Mouse (Mus musculus): ENCODE results near the gene Cxcl3.

The Cxcl3 gene

GRCm38 (mm10) chr5:90785659-90786588, at the start of gene Cxcl3:
Gene Cxcl3 (plus strand): TSS chr5:90786103.
- DNase-seq (ENCODE audit: low spot score) = no peak

- no peak for DNase-seq (ENCODE audit: low spot score)
Measured at GRCm38 (mm10) chr5:90742029-90742428, 43.9 kb upstream of the Cxcl3 start.

- no peak for DNase-seq (ENCODE audit: low spot score)
Measured at GRCm38 (mm10) chr5:90753934-90754333, 32.0 kb upstream of the Cxcl3 start.

GRCm38 (mm10) chr5:90758020-90758605, 27.8 kb upstream of the Cxcl3 start:
- DNase-seq (ENCODE audit: low spot score) = no peak

GRCm38 (mm10) chr5:90759077-90760065, 26.5 kb upstream of the Cxcl3 start, which contains the start of gene Cxcl5:
Gene Cxcl5 (plus strand): TSS chr5:90759360.
- DNase-seq (ENCODE audit: low spot score) = no peak

- no peak for DNase-seq (ENCODE audit: low spot score)
Measured at GRCm38 (mm10) chr5:90760303-90760702, 25.6 kb upstream of the Cxcl3 start.

- DNase-seq (ENCODE audit: low spot score) = no peak
Measured at GRCm38 (mm10) chr5:90760844-90761243, 25.1 kb upstream of the Cxcl3 start.

- DNase-seq (ENCODE audit: low spot score) = no peak
Measured at GRCm38 (mm10) chr5:90761834-90762233, 24.1 kb upstream of the Cxcl3 start.

- DNase-seq (ENCODE audit: low spot score) = no peak
Measured at GRCm38 (mm10) chr5:90763912-90764665, 21.8 kb upstream of the Cxcl3 start.

- no peak for DNase-seq (ENCODE audit: low spot score)
Measured at GRCm38 (mm10) chr5:90765821-90766606, 19.9 kb upstream of the Cxcl3 start.

GRCm38 (mm10) chr5:90768218-90768617, 17.7 kb upstream of the Cxcl3 start, which contains the start of gene Ppbp:
Gene Ppbp (plus strand): TSS chr5:90768518.
- DNase-seq (ENCODE audit: low spot score) = no peak

GRCm38 (mm10) chr5:90771369-90771768, 14.5 kb upstream of the Cxcl3 start:
- DNase-seq (ENCODE audit: low spot score) = no peak

- no peak for DNase-seq (ENCODE audit: low spot score)
Measured at GRCm38 (mm10) chr5:90771880-90772653, 13.8 kb upstream of the Cxcl3 start, which contains the start of gene Pf4. Gene Pf4 (plus strand): TSS chr5:90772435.

- DNase-seq (ENCODE audit: low spot score) = no peak
Measured at GRCm38 (mm10) chr5:90775562-90775961, 10.3 kb upstream of the Cxcl3 start.

- no peak for DNase-seq (ENCODE audit: low spot score)
Measured at GRCm38 (mm10) chr5:90777621-90778020, 8.3 kb upstream of the Cxcl3 start.

- no peak for DNase-seq (ENCODE audit: low spot score)
Measured at GRCm38 (mm10) chr5:90778856-90779255, 7.0 kb upstream of the Cxcl3 start.

- DNase-seq (ENCODE audit: low spot score) = no peak
Measured at GRCm38 (mm10) chr5:90783697-90784096, 2.2 kb upstream of the Cxcl3 start.

GRCm38 (mm10) chr5:90788114-90788513, 2.2 kb downstream of the Cxcl3 start:
- DNase-seq (ENCODE audit: low spot score) = no peak

- no peak for DNase-seq (ENCODE audit: low spot score)
Measured at GRCm38 (mm10) chr5:90789306-90790073, 3.6 kb downstream of the Cxcl3 start.
